Mouse (Mus musculus) embryonic facial prominence, embryonic 14.5 days (tissue): Measurements from ENCODE around the gene Peli1. TPM values are rescaled to one million over a fixed set of nuclear protein-coding genes. Genes with fewer than 3 reads are reported as not detected.

ENCODE experiments used
- ATAC-seq: fragments of 200-750 bp; cut with Nextera tagmentation; 2 replicates; pipeline ENCODE4 v1.8.0; 2017; ENCODE audit warnings: low read depth, moderate number of reproducible peaks, moderate TSS enrichment
- DNase-seq: peaks from one replicate; pipeline ENCODE4 v3.0.0-alpha.2; 2015; ENCODE audit warnings: low spot score
- H3K27ac ChIP-seq: fragments of 300-500 bp; sonication (generic); replicated peaks from 2 replicates; pipeline ENCODE4 v1.5.1; 2014; ENCODE audit warnings: low read depth, mild to moderate bottlenecking, low read length, moderate library complexity
- H3K27me3 ChIP-seq: fragments of 300-500 bp; sonication (generic); replicated peaks from 2 replicates; pipeline ENCODE4 v1.6.1; 2014; ENCODE audit warnings: low read length; ENCODE audit not compliant: control insufficient read depth, insufficient read depth
- H3K36me3 ChIP-seq: fragments of 300-500 bp; sonication (generic); 2 replicates; pipeline ENCODE4 v1.6.1; 2014; ENCODE audit warnings: low read length, mixed read lengths; ENCODE audit not compliant: control insufficient read depth, insufficient read depth
- H3K4me1 ChIP-seq: fragments of 300-500 bp; sonication (generic); 2 replicates; pipeline ENCODE4 v1.6.1; 2014; ENCODE audit warnings: antibody characterized with exemption, low read length; ENCODE audit not compliant: control insufficient read depth, insufficient read depth
- H3K4me2 ChIP-seq: fragments of 300-500 bp; sonication (generic); 2 replicates; pipeline ENCODE4 v1.6.1; 2014; ENCODE audit warnings: low read depth, mild to moderate bottlenecking, low read length, moderate library complexity, mixed read lengths
- H3K4me3 ChIP-seq: fragments of 300-500 bp; sonication (generic); 2 replicates; pipeline ENCODE4 v1.5.1; 2014; ENCODE audit warnings: low read depth, mild to moderate bottlenecking, low read length
- H3K9ac ChIP-seq: fragments of 300-500 bp; sonication (generic); 2 replicates; pipeline ENCODE4 v1.6.1; 2014; ENCODE audit warnings: low read depth, mild to moderate bottlenecking, low read length, moderate library complexity, mixed read lengths
- H3K9me3 ChIP-seq: fragments of 300-500 bp; sonication (generic); 2 replicates; pipeline ENCODE4 v1.6.1; 2016; ENCODE audit warnings: low read length; ENCODE audit not compliant: control insufficient read depth
- WGBS: fragments of 180-500 bp; shearing (Covaris S2); extraction: QIAGEN DNeasy Blood & Tissue Kit; methylation state at CpG from one replicate; pipeline ENCODE4 v1.1.7; 2014; 5-methylcytosine and 5-hydroxymethylcytosine counted together
- polyA plus RNA-seq: library from polyadenylated mRNA; unstranded; fragments of >200 nt; fragmentation: Nextera tagmentation; extraction: Ambion mirVana; gene quantifications from 2 replicates; pipeline ENCODE4 v1.2.1, GENCODE M21; 2014

The Peli1 gene
- polyA plus RNA-seq, 1 experiment from 2014 or later = 41.3 TPM

DNA sequence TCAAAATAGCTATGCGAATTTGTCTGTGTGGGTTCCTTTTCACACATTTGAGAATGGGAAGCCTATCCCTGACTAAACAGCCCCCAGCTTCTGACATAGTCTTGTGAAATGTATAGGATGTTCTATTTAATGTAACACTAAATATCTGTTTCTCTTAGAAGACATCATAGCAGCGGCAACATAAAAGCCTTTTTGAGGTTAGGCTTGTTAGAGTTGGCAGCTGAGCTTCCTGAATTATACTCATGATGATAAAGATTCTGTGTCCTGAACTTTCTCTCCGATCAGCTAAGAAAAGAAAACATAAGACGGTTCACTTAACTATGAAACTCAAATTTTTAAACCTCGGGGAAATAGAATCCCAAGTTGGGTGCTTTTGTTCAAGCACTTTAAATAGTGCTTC is 59.2 kb downstream of the Peli1 start:
- 91% methylated on average over 5 of the region's 5 CpGs for WGBS
- Histone ChIP-seq H3K4me2 (no peak overlapping the region), H3K4me1 (no peaks in the 10 kb centered on the region), H3K4me3 (no peak overlapping the region), H3K36me3 (peaks cover 64% of the 10 kb centered on the region), H3K9me3 (no peaks in the 10 kb centered on the region), H3K27me3 (no peaks in the 10 kb centered on the region), H3K9ac (no peak overlapping the region), H3K27ac (no peak overlapping the region)
- ATAC-seq (no peak), DNase-seq (no peak)

- H3K36me3 ChIP-seq = peaks cover 53% of the 10 kb centered on the region
- H3K9ac ChIP-seq = no peak overlapping the region
- DNase-seq (no peak), ATAC-seq (no peak)
- WGBS = 98% methylated on average over 1 of the region's 1 CpGs
- H3K4me2 ChIP-seq = no peak overlapping the region
- no peaks in the 10 kb centered on the region for H3K27me3 ChIP-seq
- H3K4me3 ChIP-seq = no peak overlapping the region
- no peaks in the 10 kb centered on the region for H3K9me3 ChIP-seq
- H3K27ac ChIP-seq = no peak overlapping the region
- H3K4me1 ChIP-seq = no peaks in the 10 kb centered on the region
Observed at GRCm38 (mm10) chr11:21151672-21152071, 60.6 kb downstream of the Peli1 start.

DNA sequence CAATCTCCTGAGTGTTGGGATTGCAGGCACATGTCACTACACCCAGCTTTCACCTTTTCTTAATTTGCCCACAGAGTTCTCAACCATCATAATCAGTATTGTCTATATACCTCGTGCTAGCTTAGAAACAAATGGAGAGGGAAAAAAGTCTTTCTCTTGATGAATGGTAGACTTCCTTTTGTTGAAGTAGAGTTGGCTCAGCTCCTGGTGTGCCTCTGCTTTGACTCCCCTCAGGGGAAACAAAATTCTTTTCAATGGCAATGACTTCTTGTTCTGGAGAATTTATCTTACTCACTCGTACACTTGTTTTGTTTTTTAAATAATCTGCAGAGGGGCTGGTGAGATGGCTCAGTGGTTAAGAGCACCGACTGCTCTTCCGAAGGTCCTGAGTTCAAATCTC is 62.0 kb downstream of the Peli1 start:
- WGBS = 82% methylated on average over 4 of the region's 4 CpGs
- Histone ChIP-seq H3K4me1 (no peaks in the 10 kb centered on the region), H3K4me3 (no peak overlapping the region), H3K27ac (no peak overlapping the region), H3K27me3 (no peaks in the 10 kb centered on the region), H3K9ac (no peak overlapping the region), H3K9me3 (no peaks in the 10 kb centered on the region), H3K36me3 (peaks cover 42% of the 10 kb centered on the region), H3K4me2 (no peak overlapping the region)
- DNase-seq (no peak), ATAC-seq (no peak)

- no peak overlapping the region for H3K4me2 ChIP-seq
- no peaks in the 10 kb centered on the region for H3K4me1 ChIP-seq
- no peak overlapping the region for H3K27ac ChIP-seq
- H3K36me3 ChIP-seq = peaks cover 18% of the 10 kb centered on the region
- H3K9me3 ChIP-seq = no peaks in the 10 kb centered on the region
- no peak overlapping the region for H3K9ac ChIP-seq
- no peak for DNase-seq
- H3K4me3 ChIP-seq = no peak overlapping the region
- no peak for ATAC-seq
- H3K27me3 ChIP-seq = no peaks in the 10 kb centered on the region
- WGBS = 78% methylated on average over 4 of the region's 4 CpGs
Observed at GRCm38 (mm10) chr11:21157595-21157994, 66.5 kb downstream of the Peli1 start.

DNA sequence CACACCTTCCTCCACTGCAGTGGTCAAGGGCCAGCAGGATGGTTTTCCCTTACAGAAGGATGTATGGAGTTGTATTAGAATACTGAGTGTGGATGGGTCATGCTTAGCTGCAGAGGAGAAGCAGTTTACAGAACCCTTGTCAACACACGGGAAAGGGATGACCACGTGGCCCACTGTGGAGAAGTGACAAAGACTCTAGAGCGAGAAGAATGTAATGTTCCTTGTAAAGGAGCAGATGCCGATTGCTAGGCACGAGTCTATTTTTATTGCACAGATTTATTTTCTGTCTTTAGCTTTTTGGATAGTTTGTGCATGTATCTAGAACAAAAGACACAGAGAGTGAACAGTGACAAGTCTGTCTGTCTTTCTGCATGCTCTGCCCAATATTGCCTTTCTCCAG is 71.0 kb downstream of the Peli1 start:
- H3K4me3 ChIP-seq = no peak overlapping the region
- H3K27me3 ChIP-seq = no peaks in the 10 kb centered on the region
- no peak for DNase-seq
- no peak overlapping the region for H3K9ac ChIP-seq
- no peaks in the 10 kb centered on the region for H3K36me3 ChIP-seq
- H3K4me1 ChIP-seq = peaks cover 9% of the 10 kb centered on the region; the same call in 1 of the 2 replicates
- H3K27ac ChIP-seq = no peak overlapping the region
- WGBS = 79% methylated on average over 5 of the region's 5 CpGs
- no peak for ATAC-seq
- no peaks in the 10 kb centered on the region for H3K9me3 ChIP-seq
- no peak overlapping the region for H3K4me2 ChIP-seq

DNA sequence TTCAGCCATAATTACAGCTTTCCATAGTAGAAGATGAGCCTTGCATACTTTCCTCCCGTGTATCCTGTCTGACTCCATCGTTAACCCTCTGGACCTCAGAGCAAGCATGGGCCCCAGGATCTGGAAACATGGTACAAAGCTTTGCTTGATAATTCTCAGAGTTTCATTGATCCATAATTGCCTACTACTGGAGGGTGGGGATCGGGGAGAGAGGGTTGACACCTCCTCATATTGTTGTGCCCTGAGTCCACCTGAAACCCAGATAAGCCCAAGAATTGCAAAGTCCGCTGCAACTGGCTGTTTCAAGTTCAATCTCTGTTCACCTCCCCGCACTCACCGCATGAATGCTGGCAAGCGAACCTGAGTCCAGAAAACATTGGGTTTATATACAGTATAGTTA is 72.1 kb downstream of the Peli1 start:
- peaks cover 9% of the 10 kb centered on the region; the same call in 1 of the 2 replicates for H3K4me1 ChIP-seq
- DNase-seq = no peak
- no peak overlapping the region for H3K4me2 ChIP-seq
- ATAC-seq = no peak
- 55% methylated on average over 7 of the region's 7 CpGs for WGBS
- no peaks in the 10 kb centered on the region for H3K9me3 ChIP-seq
- no peaks in the 10 kb centered on the region for H3K36me3 ChIP-seq
- no peak overlapping the region for H3K4me3 ChIP-seq
- no peak overlapping the region for H3K9ac ChIP-seq
- H3K27me3 ChIP-seq = no peaks in the 10 kb centered on the region
- H3K27ac ChIP-seq = no peak overlapping the region

DNA sequence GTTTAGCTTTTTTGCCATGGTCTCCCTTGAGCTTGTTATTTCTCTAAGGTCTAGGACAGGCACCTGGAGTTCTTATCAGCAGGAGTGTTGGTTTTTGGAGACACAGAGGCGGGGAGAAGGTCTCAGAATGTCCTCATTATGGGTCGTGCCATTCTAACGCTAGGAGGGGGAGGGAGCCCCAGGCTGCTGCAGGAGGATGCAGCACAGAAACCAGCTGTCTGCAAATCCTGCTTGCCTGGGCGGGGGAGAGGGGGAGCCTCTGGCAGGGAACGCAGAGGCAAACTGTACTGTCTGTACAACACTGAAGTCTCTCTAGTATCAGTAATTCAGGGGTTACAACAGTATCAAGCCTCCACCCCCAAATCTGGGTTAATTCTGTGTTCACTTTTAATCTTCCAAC is 72.6 kb downstream of the Peli1 start:
- Histone ChIP-seq H3K27ac (no peak overlapping the region), H3K4me2 (no peak overlapping the region), H3K9ac (no peak overlapping the region), H3K4me1 (peaks cover 9% of the 10 kb centered on the region; the same call in 1 of the 2 replicates), H3K27me3 (no peaks in the 10 kb centered on the region), H3K4me3 (no peak overlapping the region), H3K9me3 (no peaks in the 10 kb centered on the region), H3K36me3 (no peaks in the 10 kb centered on the region)
- ATAC-seq (no peak), DNase-seq (peak; percentile 30)
- WGBS = 7% methylated on average over 4 of the region's 5 CpGs

DNA sequence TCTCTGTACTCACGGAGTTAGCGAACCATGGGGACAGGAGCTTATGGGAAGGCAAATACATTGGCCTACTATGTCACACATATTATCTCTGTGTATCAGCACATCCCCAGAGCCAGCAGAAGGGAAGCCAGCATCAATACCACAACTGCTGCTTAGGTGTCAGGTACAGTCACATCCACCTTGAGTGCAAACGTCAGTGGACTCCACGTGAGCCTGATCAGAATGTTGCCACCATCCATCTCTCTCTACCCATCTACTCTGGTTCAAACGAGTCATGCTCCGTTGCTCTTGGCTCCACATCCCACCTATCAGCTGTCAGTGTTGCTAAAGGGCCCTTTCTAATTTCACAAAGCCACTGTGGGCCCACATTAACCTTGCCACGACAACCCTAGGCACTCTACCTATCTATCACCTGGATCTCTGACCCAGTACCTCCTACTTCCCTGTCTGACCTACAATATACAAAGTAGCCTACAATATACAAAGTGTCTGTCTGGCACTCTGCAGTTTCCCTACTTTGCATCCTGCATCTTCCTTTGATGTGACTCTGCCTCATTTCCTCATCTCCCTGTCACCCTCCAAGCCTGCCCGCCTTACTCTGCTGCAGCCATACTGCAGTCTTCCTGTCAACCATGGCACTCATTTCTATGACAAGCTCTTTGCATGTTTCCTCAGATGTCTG is 73.4 kb downstream of the Peli1 start:
- H3K4me3 ChIP-seq = no peak overlapping the region
- 63% methylated on average over 8 of the region's 8 CpGs for WGBS
- ATAC-seq = no peak

GRCm38 (mm10) chr11:21164994-21165560 is 74.0 kb downstream of the Peli1 start:
- no peak for DNase-seq
- Histone ChIP-seq H3K27me3 (no peaks in the 10 kb centered on the region), H3K9me3 (0 out of 2 replicates have a peak, but pooled peaks cover 4% of the 10 kb centered on the region), H3K4me3 (no peak overlapping the region), H3K4me1 (peaks cover 9% of the 10 kb centered on the region; the same call in 1 of the 2 replicates), H3K36me3 (no peaks in the 10 kb centered on the region), H3K27ac (no peak overlapping the region), H3K9ac (no peak overlapping the region), H3K4me2 (no peak overlapping the region)
- WGBS = 70% methylated on average over 4 of the region's 4 CpGs
- ATAC-seq = no peak

More for the DNA sequence above, 73.4 kb downstream of the Peli1 start:
- DNase-seq = no peak
- Histone ChIP-seq H3K9me3 (0 out of 2 replicates have a peak, but pooled peaks cover 2% of the 10 kb centered on the region), H3K9ac (no peak overlapping the region), H3K4me2 (no peak overlapping the region), H3K4me1 (peaks cover 9% of the 10 kb centered on the region; the same call in 1 of the 2 replicates), H3K36me3 (no peaks in the 10 kb centered on the region), H3K27ac (no peak overlapping the region), H3K27me3 (no peaks in the 10 kb centered on the region)
